Mouse (Mus musculus) C2C12 (cell line): ENCODE results near the gene Stat5a.

Source experiments
- CEBPB ChIP-seq: IDR thresholded peaks from one replicate; pipeline ENCODE4 v1.6.1; 2011; ENCODE audit warnings: low read depth, mild to moderate bottlenecking, control low read depth, moderate library complexity
- CTCF ChIP-seq: IDR thresholded peaks from one replicate; pipeline ENCODE4 v1.5.1; 2011; ENCODE audit not compliant: control insufficient read depth, insufficient read depth, insufficient read length
- FOSL1 ChIP-seq: IDR thresholded peaks from one replicate; pipeline ENCODE4 v1.8.0; 2011; ENCODE audit warnings: mild to moderate bottlenecking, low read length; ENCODE audit not compliant: poor library complexity, insufficient read depth, severe bottlenecking
- MAX ChIP-seq: IDR thresholded peaks from one replicate; pipeline ENCODE4 v1.6.1; 2011; ENCODE audit warnings: mild to moderate bottlenecking, control low read depth
- MYOD1 ChIP-seq: IDR thresholded peaks from one replicate; pipeline ENCODE4 v1.6.1; 2011; ENCODE audit warnings: low read depth; ENCODE audit not compliant: control insufficient read depth, insufficient read length
- MYOG ChIP-seq: IDR thresholded peaks from one replicate; pipeline ENCODE4 v1.6.1; 2011; ENCODE audit not compliant: control insufficient read depth, insufficient read length; ENCODE audit errors: extremely low read depth
- USF1 ChIP-seq: IDR thresholded peaks from one replicate; pipeline ENCODE4 v1.6.1; 2011; ENCODE audit warnings: low read depth, mild to moderate bottlenecking, control low read depth, moderate library complexity

DNA sequence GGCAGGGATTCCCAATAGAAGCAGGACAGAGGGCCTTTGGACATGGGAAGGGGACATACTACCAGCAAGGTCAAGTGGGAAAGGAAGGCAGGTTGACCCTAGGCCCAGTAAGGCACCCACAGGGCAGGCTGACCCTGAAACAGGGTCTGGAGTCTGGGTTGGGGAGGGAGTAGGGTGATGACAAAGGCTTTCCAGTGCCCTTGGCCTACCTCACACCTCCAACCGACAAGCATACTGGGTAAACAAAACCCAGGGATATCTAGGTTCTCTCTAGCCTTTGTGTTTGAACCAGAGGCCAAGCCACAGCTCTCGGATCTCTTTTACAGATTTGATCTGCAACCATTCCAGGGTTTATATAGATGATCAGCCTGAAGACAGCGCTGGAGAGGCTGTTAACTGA is 28.6 kb downstream of the Stat5a start:
- TF ChIP-seq CTCF (no peak), USF1 (no peak), MYOG (no peak), MAX (no peak), MYOD1 (no peak), FOSL1 (no peak), CEBPB (no peak)
